ENCODE assay signal across 7 mouse cellular contexts in the genomic region with DNA sequence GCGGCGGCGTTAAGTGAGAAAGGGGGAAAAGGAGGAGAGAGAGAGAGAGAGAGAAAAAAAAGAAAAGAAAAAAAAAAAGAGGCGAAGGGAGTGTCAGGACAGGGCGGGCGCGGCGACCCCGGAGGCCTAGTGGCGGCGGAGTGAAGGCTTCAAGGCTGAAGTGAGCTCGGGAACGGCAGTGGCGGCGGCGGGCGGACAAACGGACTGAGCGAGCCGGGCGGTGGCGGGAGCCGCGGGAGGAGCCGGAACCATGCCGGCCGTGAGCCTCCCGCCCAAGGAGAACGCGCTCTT. TPM values are rescaled to one million over a fixed set of nuclear protein-coding genes. Genes with fewer than 3 reads are reported as not detected.
DNase-seq lines count a peak whose midpoint lies in the region; ATAC-seq and TF ChIP-seq lines count a peak whose summit lies in the region.

No protein-coding gene starts in this region.

- H3K9me3 ChIP-seq in forebrain, embryonic 12.5 days: no peaks in the 10 kb centered on the region
- no peaks in the 10 kb centered on the region for H3K9me3 ChIP-seq in liver, embryonic 13.5 days (replicated peaks)
- no peaks in the 10 kb centered on the region for H3K9me3 ChIP-seq in stomach, postnatal 0 days (ENCODE audit: control insufficient read depth, low read length)

- H3K36me3 ChIP-seq in spleen, adult 2 months (ENCODE audit: control insufficient read depth, insufficient read depth, low read length): no peaks in the 10 kb centered on the region
- no peaks in the 10 kb centered on the region for H3K36me3 ChIP-seq in forebrain, embryonic 12.5 days (replicated peaks)
- no peaks in the 10 kb centered on the region for H3K36me3 ChIP-seq in liver, embryonic 13.5 days
- H3K36me3 ChIP-seq in stomach, postnatal 0 days (ENCODE audit: control insufficient read depth, insufficient read depth, low read length): no peaks in the 10 kb centered on the region

- H3K4me1 ChIP-seq in spleen, adult 2 months (ENCODE audit: control insufficient read depth, insufficient read depth, insufficient read length): peaks cover 6% of the 10 kb centered on the region
- H3K4me1 ChIP-seq in forebrain, embryonic 12.5 days: peaks cover 25% of the 10 kb centered on the region
- H3K4me1 ChIP-seq in liver, embryonic 13.5 days (replicated peaks): peaks cover 60% of the 10 kb centered on the region
- 0 out of 2 replicates have a peak, but pooled peaks cover 4% of the 10 kb centered on the region for H3K4me1 ChIP-seq in stomach, postnatal 0 days (replicated peaks; ENCODE audit: control insufficient read depth, insufficient read depth)

- no peaks in the 10 kb centered on the region for H3K27me3 ChIP-seq in spleen, adult 2 months (ENCODE audit: control insufficient read depth, insufficient read depth, low read length)
- H3K27me3 ChIP-seq in forebrain, embryonic 12.5 days: no peaks in the 10 kb centered on the region
- no peaks in the 10 kb centered on the region for H3K27me3 ChIP-seq in liver, embryonic 13.5 days
- H3K27me3 ChIP-seq in stomach, postnatal 0 days (ENCODE audit: control insufficient read depth, insufficient read depth, low read length): no peaks in the 10 kb centered on the region

- H3K4me2 ChIP-seq in forebrain, embryonic 12.5 days: peak overlapping the region; percentile 83
- H3K4me2 ChIP-seq in liver, embryonic 13.5 days: peak overlapping the region; percentile 81
- peak overlapping the region; percentile 84 for H3K4me2 ChIP-seq in stomach, postnatal 0 days (replicated peaks; ENCODE audit: low read depth)

- no peak for TF ChIP-seq EP300 in stomach, postnatal 0 days (optimal IDR thresholded peaks at IDR 0.05)

- H3K9ac ChIP-seq in forebrain, embryonic 12.5 days: peak overlapping the region; percentile 98
- H3K9ac ChIP-seq in liver, embryonic 13.5 days: peak overlapping the region; percentile 99
- H3K9ac ChIP-seq in stomach, postnatal 0 days (ENCODE audit: low read length): peak overlapping the region; percentile 97

- peak; percentile 78 for ATAC-seq in forebrain, embryonic 12.5 days (ENCODE audit: low FRiP score)
- ATAC-seq in liver, embryonic 13.5 days (ENCODE audit: low read depth): peak; percentile 55
- peak; percentile 56; the same call in 1 of the 2 replicates for ATAC-seq in stomach, postnatal 0 days (ENCODE audit: low FRiP score, low TSS enrichment)

- peak overlapping the region; percentile 83 for H3K4me3 ChIP-seq in spleen, adult 2 months (ENCODE audit: extremely low read depth, insufficient read depth, insufficient read length)
- H3K4me3 ChIP-seq in forebrain, embryonic 12.5 days (replicated peaks): peak overlapping the region; percentile 100
- peak overlapping the region; percentile 99 for H3K4me3 ChIP-seq in liver, embryonic 13.5 days (replicated peaks)
- peak overlapping the region; percentile 97 for H3K4me3 ChIP-seq in stomach, postnatal 0 days (ENCODE audit: low read depth, low read length)

- H3K27ac ChIP-seq in spleen, adult 2 months (ENCODE audit: insufficient read depth, low read length): peak overlapping the region; percentile 87
- peak overlapping the region; percentile 92 for H3K27ac ChIP-seq in forebrain, embryonic 12.5 days
- peak overlapping the region; percentile 96 for H3K27ac ChIP-seq in liver, embryonic 13.5 days
- H3K27ac ChIP-seq in stomach, postnatal 0 days (replicated peaks): peak overlapping the region; percentile 98

- no peak for DNase-seq in spleen, adult 2 months (ENCODE audit: low read depth in 1 of 2, low spot score in 2 of 2)
- no peak for DNase-seq in spleen, postnatal 4 days (ENCODE audit: low spot score in 2 of 2)
- DNase-seq in liver, embryonic 13.5 days: no peak
- DNase-seq in stomach, postnatal 0 days (ENCODE audit: low spot score): no peak
- no peak for DNase-seq in spleen, postnatal 14 days (ENCODE audit: low spot score in 2 of 2)
- DNase-seq in layer of hippocampus, postnatal 36 days: no peak

- peak; percentile 6; the same call in 1 of the 2 replicates for TF ChIP-seq CTCF in spleen, adult 2 months (IDR thresholded peaks at IDR 0.05; ENCODE audit: extremely low read depth, insufficient read depth, insufficient read length, insufficient replicate concordance)
- TF ChIP-seq CTCF in stomach, postnatal 0 days (IDR thresholded peaks at IDR 0.05; ENCODE audit: low read depth): no peak

- under 1% methylated on average over 28 of the region's 30 CpGs for WGBS in spleen, adult 2 months
- WGBS in forebrain, embryonic 12.5 days: under 1% methylated on average over 22 of the region's 30 CpGs
- under 1% methylated on average over 30 of the region's 30 CpGs for WGBS in liver, embryonic 13.5 days (ENCODE audit: insufficient replicate concordance)
- WGBS in stomach, postnatal 0 days: under 1% methylated on average over 23 of the region's 30 CpGs

- TF ChIP-seq POLR2A in spleen, adult 2 months (IDR thresholded peaks at IDR 0.05; ENCODE audit: low read depth, low read length): no peak

RNA-seq across cellular contexts. Expression of a gene that starts 1.1 kb away (rescaled TPM):
- polyA plus RNA-seq in spleen, adult 2 months (2012; rRNA removed): 1.7 and 2.1 TPM in 2 replicates
- 71.9 and 75.9 TPM in 2 replicates for polyA plus RNA-seq in forebrain, embryonic 12.5 days (2016; fragmentation: Nextera tagmentation; extraction: Ambion mirVana)
- polyA plus RNA-seq in liver, embryonic 13.5 days (2015; fragmentation: Nextera tagmentation; extraction: Ambion mirVana): 34.5 and 47.1 TPM in 2 replicates
- polyA plus RNA-seq in stomach, postnatal 0 days (2015; fragmentation: Nextera tagmentation; extraction: Ambion mirVana): 16.3 and 19.0 TPM in 2 replicates
- 10 to 100 TPM; 49.3 to 56.6 TPM for total RNA-seq in layer of hippocampus, postnatal 36 days (2021)

RNA-seq across cellular contexts. Expression of a gene that starts 7.2 kb away (rescaled TPM):
- polyA plus RNA-seq in spleen, adult 2 months (2012; rRNA removed): 35.6 and 44.9 TPM in 2 replicates
- 736 and 763 TPM in 2 replicates for polyA plus RNA-seq in forebrain, embryonic 12.5 days (2016; fragmentation: Nextera tagmentation; extraction: Ambion mirVana)
- polyA plus RNA-seq in liver, embryonic 13.5 days (2015; fragmentation: Nextera tagmentation; extraction: Ambion mirVana): 563 and 588 TPM in 2 replicates
- 884 and 979 TPM in 2 replicates for polyA plus RNA-seq in stomach, postnatal 0 days (2015; fragmentation: Nextera tagmentation; extraction: Ambion mirVana)
- total RNA-seq in layer of hippocampus, postnatal 36 days (2021): 100 to 1,000 TPM; 323 to 359 TPM

RNA-seq across cellular contexts. Expression of a gene that starts 19.5 kb away (rescaled TPM):
- polyA plus RNA-seq in spleen, adult 2 months (2012; rRNA removed): 0.36 TPM in 2 replicates
- 2.3 and 5.5 TPM in 2 replicates for polyA plus RNA-seq in forebrain, embryonic 12.5 days (2016; fragmentation: Nextera tagmentation; extraction: Ambion mirVana)
- 1.1 TPM in 2 replicates for polyA plus RNA-seq in liver, embryonic 13.5 days (2015; fragmentation: Nextera tagmentation; extraction: Ambion mirVana)
- polyA plus RNA-seq in stomach, postnatal 0 days (2015; fragmentation: Nextera tagmentation; extraction: Ambion mirVana): 0.73 and 0.82 TPM in 2 replicates
- total RNA-seq in layer of hippocampus, postnatal 36 days (2021): not detected

Comparison
In these comparisons a context has a peak if more than half of its experiments do, and no peak if none do; other contexts are left out.
1. RNA of a gene that starts 7.2 kb away (polyA plus RNA-seq): 884 to 979 TPM in stomach, postnatal 0 days, 736 to 763 TPM in forebrain, embryonic 12.5 days and 563 to 588 TPM in liver, embryonic 13.5 days; 35.6 to 44.9 TPM in spleen, adult 2 months; every median in the first group is over 10 times any median in the second.
2. Peak in every context shown above with its lines, with median percentiles within 50 percentile points of each other: H3K27ac ChIP-seq, H3K4me3 ChIP-seq, ATAC-seq, H3K4me2 ChIP-seq and H3K9ac ChIP-seq.